Mouse (Mus musculus) kidney, embryonic 14.5 days (tissue): ENCODE measurements at regions not wholly inside any gene's neighbourhood (a gene's known extent, or its start where the extent isn't known, plus 50 kb on each side); places are given as distances from the start of the nearest gene placed in this dataset.

ENCODE experiments used
- ATAC-seq: fragments of 200-750 bp; cut with Nextera tagmentation; 2 replicates; pipeline ENCODE4 v1.8.0; 2017; ENCODE audit warnings: moderate number of reproducible peaks, mild to moderate bottlenecking, moderate TSS enrichment, moderate library complexity; ENCODE audit not compliant: low FRiP score, low TSS enrichment
- H3K27ac ChIP-seq: fragments of 300-500 bp; sonication (generic); 2 replicates; pipeline ENCODE4 v1.5.1; 2014; ENCODE audit warnings: low read depth, mild to moderate bottlenecking, low read length, moderate library complexity, mixed read lengths
- H3K27me3 ChIP-seq: fragments of 300-500 bp; sonication (generic); 2 replicates; pipeline ENCODE4 v1.6.1; 2014; ENCODE audit warnings: mild to moderate bottlenecking, low read length; ENCODE audit not compliant: control insufficient read depth, insufficient read depth
- H3K36me3 ChIP-seq: fragments of 300-500 bp; sonication (generic); 2 replicates; pipeline ENCODE4 v1.6.1; 2014; ENCODE audit warnings: low read length, mixed read lengths; ENCODE audit not compliant: control insufficient read depth, insufficient read depth
- H3K4me1 ChIP-seq: fragments of 300-500 bp; sonication (generic); 2 replicates; pipeline ENCODE4 v1.6.1; 2014; ENCODE audit warnings: low read length, mixed read lengths; ENCODE audit not compliant: control insufficient read depth, insufficient read depth
- H3K4me2 ChIP-seq: fragments of 300-500 bp; sonication (generic); replicated peaks from 2 replicates; pipeline ENCODE4 v1.6.1; 2014; ENCODE audit warnings: low read depth, mild to moderate bottlenecking, low read length
- H3K4me3 ChIP-seq: fragments of 300-500 bp; sonication (generic); 2 replicates; pipeline ENCODE4 v1.5.1; 2014; ENCODE audit warnings: mild to moderate bottlenecking, low read length
- H3K9ac ChIP-seq: fragments of 300-500 bp; sonication (generic); 2 replicates; pipeline ENCODE4 v1.6.1; 2014; ENCODE audit warnings: low read depth, mild to moderate bottlenecking, low read length, moderate library complexity
- H3K9me3 ChIP-seq: fragments of 300-500 bp; sonication (generic); 2 replicates; pipeline ENCODE4 v1.6.1; 2016; ENCODE audit warnings: low read length; ENCODE audit not compliant: control insufficient read depth
- WGBS: fragments of 180-500 bp; shearing (Covaris S2); extraction: QIAGEN DNeasy Blood & Tissue Kit; methylation state at CpG from one replicate; pipeline ENCODE4 v1.1.7; 2014; 5-methylcytosine and 5-hydroxymethylcytosine counted together

DNA sequence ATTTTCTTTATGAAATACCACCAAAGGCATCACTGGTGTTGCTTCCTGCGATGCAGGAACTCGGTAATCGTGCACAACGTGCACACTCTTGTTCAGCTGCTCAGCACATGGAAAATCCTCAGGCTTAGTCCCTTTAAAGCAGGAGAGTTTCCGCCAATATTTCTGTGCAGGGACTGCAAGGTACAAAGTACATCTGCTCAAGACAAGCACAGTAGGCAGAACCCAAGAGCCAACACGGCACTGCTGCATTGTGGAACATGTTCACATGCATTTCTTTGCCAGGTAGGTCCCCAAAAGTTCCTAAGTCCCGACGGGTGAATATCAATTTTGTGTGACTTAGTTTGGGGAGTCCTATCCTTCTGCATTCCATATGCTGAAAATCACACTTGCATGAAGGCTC lies 808.0 kb upstream of the Pou3f3 start:
- ATAC-seq, result no peak

GRCm38 (mm10) chr1:41888213-41888612 lies 807.4 kb upstream of the Pou3f3 start:
- no peak overlapping the region for H3K9ac ChIP-seq
- no peak overlapping the region for H3K4me2 ChIP-seq
- H3K9me3 ChIP-seq, result no peaks in the 10 kb centered on the region
- H3K27ac ChIP-seq, result no peak overlapping the region
- H3K27me3 ChIP-seq, result no peaks in the 10 kb centered on the region
- no peaks in the 10 kb centered on the region for H3K4me1 ChIP-seq
- 9% methylated on average over 2 of the region's 2 CpGs for WGBS
- ATAC-seq, result no peak
- H3K36me3 ChIP-seq, result no peaks in the 10 kb centered on the region
- H3K4me3 ChIP-seq, result no peak overlapping the region

More for the DNA sequence above, 808.0 kb upstream of the Pou3f3 start:
- H3K27ac ChIP-seq, result no peak overlapping the region
- no peaks in the 10 kb centered on the region for H3K9me3 ChIP-seq
- H3K9ac ChIP-seq, result no peak overlapping the region
- WGBS, result 88% methylated on average over 8 of the region's 8 CpGs
- no peaks in the 10 kb centered on the region for H3K27me3 ChIP-seq
- no peak overlapping the region for H3K4me3 ChIP-seq
- H3K4me2 ChIP-seq, result no peak overlapping the region
- H3K36me3 ChIP-seq, result no peaks in the 10 kb centered on the region
- no peaks in the 10 kb centered on the region for H3K4me1 ChIP-seq

- Histone ChIP-seq H3K36me3 (no peaks in the 10 kb centered on the region), H3K27ac (no peak overlapping the region), H3K4me1 (no peaks in the 10 kb centered on the region), H3K4me3 (no peak overlapping the region), H3K9me3 (no peaks in the 10 kb centered on the region), H3K27me3 (no peaks in the 10 kb centered on the region), H3K9ac (no peak overlapping the region), H3K4me2 (no peak overlapping the region)
- 45% methylated on average over 5 of the region's 5 CpGs for WGBS
- no peak for ATAC-seq
Measured at GRCm38 (mm10) chr1:41888966-41889365, 806.6 kb upstream of the Pou3f3 start.

DNA sequence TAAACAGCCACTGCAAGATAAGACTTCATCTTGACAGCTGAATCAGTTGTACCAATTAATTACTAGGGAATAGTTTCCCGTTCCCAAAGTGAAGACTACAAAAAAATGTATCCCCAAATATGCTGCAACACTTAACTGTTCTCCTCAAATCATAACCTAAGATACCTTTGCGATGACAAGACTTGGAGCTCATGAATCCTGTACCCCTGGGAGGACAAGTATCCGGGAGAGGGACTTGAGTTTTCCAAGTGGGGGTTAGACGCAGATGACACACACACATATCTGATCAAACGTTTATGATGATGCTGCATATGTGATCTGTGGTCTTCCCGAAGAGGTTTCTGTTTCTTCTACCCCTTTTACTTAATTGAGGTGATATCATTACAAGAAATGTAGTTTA lies 805.6 kb upstream of the Pou3f3 start:
- no peaks in the 10 kb centered on the region for H3K9me3 ChIP-seq
- H3K4me2 ChIP-seq, result no peak overlapping the region
- H3K9ac ChIP-seq, result no peak overlapping the region
- H3K36me3 ChIP-seq, result no peaks in the 10 kb centered on the region
- no peak overlapping the region for H3K4me3 ChIP-seq
- no peaks in the 10 kb centered on the region for H3K4me1 ChIP-seq
- no peak for ATAC-seq
- H3K27ac ChIP-seq, result no peak overlapping the region
- 80% methylated on average over 6 of the region's 6 CpGs for WGBS
- H3K27me3 ChIP-seq, result no peaks in the 10 kb centered on the region

DNA sequence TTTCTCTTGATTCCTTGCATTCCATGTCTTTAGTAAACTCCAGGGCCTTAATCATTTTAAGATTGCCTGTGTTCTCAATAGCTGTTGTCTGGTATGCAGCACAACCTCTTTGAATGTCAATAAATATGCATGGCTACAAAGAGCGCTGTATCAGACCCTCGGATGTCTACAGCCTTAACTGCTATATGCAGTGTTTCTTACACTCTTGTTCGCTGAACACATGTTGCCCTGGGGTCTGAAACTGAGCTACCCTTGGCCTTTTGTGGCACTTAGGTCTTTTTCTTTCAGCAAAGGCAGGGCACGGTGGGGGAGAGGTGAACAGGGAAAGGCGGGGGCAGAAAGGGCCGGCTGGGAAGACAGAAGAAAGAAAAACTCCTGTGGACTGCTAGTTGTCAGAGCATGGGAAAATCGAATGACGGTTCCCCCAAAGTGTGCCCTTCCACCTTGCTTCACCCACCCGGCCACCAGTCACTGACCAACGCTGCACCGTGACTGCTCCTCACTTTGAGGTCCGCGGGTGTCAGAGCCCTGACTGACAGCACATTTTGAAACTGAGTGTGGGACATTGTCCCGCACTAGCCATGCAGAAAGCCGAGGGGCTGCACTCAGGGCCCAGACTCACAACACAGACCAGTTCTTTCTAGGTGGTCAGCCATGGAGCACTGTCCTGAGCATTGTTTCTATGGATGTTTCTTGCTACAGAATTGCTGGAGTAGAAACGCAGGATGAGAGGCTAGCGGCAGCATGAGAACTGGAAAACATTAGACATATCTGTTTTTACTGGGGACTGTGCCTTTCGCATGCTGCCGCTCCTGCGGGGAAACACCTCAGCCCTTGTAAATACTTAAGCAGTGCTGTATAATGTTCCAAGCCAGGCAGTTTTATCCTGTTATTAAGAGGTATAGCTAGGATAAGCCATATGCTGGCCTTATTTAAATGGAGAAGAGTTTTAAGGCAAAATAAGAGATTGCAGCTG lies 804.6 kb upstream of the Pou3f3 start:
- Histone ChIP-seq H3K4me2 (no peak overlapping the region), H3K4me3 (no peak overlapping the region), H3K27me3 (no peaks in the 10 kb centered on the region), H3K9me3 (no peaks in the 10 kb centered on the region), H3K4me1 (no peaks in the 10 kb centered on the region), H3K27ac (no peak overlapping the region), H3K36me3 (no peaks in the 10 kb centered on the region), H3K9ac (no peak overlapping the region)
- 68% methylated on average over 20 of the region's 20 CpGs for WGBS
- no peak for ATAC-seq

DNA sequence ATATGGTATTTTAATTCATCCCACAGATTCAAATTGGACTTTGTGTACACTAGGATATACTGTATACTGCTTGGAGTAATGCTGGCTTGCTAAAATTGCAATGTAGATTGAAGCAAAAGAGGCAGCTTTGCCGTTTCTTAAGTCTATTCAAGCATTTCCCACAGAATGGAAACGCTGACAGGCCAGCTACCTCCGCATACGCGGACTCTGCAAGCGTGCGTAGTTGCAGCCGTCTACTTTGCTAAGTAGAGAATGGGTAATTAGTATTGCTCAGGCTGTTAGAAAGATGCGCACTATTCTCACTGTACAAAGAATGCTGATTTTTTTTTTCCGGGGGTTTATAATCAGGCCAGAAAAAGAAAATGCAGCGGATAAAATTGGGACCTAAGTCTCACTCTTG lies 803.8 kb upstream of the Pou3f3 start:
- 88% methylated on average over 11 of the region's 11 CpGs for WGBS
- no peak overlapping the region for H3K27ac ChIP-seq
- ATAC-seq, result no peak
- H3K4me3 ChIP-seq, result no peak overlapping the region
- no peaks in the 10 kb centered on the region for H3K36me3 ChIP-seq
- H3K4me2 ChIP-seq, result no peak overlapping the region
- H3K4me1 ChIP-seq, result no peaks in the 10 kb centered on the region
- no peak overlapping the region for H3K9ac ChIP-seq
- H3K27me3 ChIP-seq, result no peaks in the 10 kb centered on the region
- H3K9me3 ChIP-seq, result no peaks in the 10 kb centered on the region

DNA sequence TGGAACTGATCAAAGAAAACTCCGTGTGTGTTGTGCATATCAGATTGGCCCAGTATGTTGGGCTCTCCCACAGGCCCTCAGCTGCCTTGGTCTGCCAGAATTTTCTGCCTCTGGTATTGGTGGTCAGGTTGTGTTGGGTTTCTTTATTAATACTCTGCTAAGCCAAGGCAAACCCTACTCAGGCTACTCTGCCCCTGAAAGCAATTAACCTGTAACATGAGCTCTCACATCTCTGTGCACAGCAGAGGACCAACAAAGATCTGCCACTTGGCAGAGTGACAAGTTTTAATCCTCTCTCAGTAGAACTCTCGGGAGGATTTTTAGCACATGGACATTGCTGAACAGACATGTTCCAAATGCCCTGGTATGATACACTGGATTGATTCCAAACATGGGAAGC lies 803.2 kb upstream of the Pou3f3 start:
- ATAC-seq, result peak; percentile 83; the same call in 1 of the 2 replicates
- 26% methylated on average over 2 of the region's 2 CpGs for WGBS
- no peak overlapping the region for H3K4me2 ChIP-seq

GRCm38 (mm10) chr1:41897768-41898330 lies 797.7 kb upstream of the Pou3f3 start:
- WGBS, result 74% methylated on average over 4 of the region's 4 CpGs
- Histone ChIP-seq H3K36me3 (no peaks in the 10 kb centered on the region), H3K4me2 (no peak overlapping the region)

More for the DNA sequence above, 803.2 kb upstream of the Pou3f3 start:
- H3K4me3 ChIP-seq, result no peak overlapping the region
- no peak overlapping the region for H3K9ac ChIP-seq
- H3K27me3 ChIP-seq, result no peaks in the 10 kb centered on the region
- no peaks in the 10 kb centered on the region for H3K4me1 ChIP-seq
- no peaks in the 10 kb centered on the region for H3K36me3 ChIP-seq
- no peak overlapping the region for H3K27ac ChIP-seq
- no peaks in the 10 kb centered on the region for H3K9me3 ChIP-seq

DNA sequence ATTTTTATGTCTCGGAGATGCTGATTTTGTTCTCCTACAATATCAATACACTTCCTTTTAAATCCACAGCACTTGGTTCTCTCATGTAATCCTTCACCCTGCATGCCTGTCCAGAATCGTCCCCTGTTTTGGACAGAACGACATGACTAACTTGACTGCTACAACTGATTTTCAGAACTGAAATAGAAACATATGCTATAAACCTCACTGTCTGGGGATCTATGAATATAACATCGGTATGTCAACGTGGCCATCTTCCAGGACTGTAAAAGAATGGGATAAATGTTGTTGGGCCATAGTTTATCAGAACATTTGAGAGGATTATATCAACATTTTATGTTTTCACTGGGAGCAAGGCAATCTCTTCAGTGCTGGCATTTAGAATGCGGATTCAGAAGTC lies 795.2 kb upstream of the Pou3f3 start:
- Histone ChIP-seq H3K4me2 (no peak overlapping the region), H3K9ac (no peak overlapping the region), H3K36me3 (no peaks in the 10 kb centered on the region), H3K9me3 (no peaks in the 10 kb centered on the region), H3K27ac (no peak overlapping the region), H3K4me1 (no peaks in the 10 kb centered on the region), H3K27me3 (no peaks in the 10 kb centered on the region), H3K4me3 (no peak overlapping the region)
- 90% methylated on average over 6 of the region's 6 CpGs for WGBS
- ATAC-seq, result no peak

More at GRCm38 (mm10) chr1:41897768-41898330, 797.7 kb upstream of the Pou3f3 start:
- H3K4me1 ChIP-seq, result no peaks in the 10 kb centered on the region
- H3K27ac ChIP-seq, result no peak overlapping the region
- H3K9me3 ChIP-seq, result no peaks in the 10 kb centered on the region
- H3K27me3 ChIP-seq, result no peaks in the 10 kb centered on the region
- no peak for ATAC-seq
- H3K9ac ChIP-seq, result no peak overlapping the region
- no peak overlapping the region for H3K4me3 ChIP-seq
